ENCODE assay signal across 8 mouse cellular contexts in genomic region chr9:13298513-13298878, GRCm38 (mm10). TPM values are rescaled to one million over a fixed set of nuclear protein-coding genes. Genes with fewer than 3 reads are reported as not detected.
A peak's percentile ranks its signal among the peaks of the same experiment; 100 is the strongest.
DNase-seq lines count a peak whose midpoint lies in the region; ATAC-seq and TF ChIP-seq lines count a peak whose summit lies in the region.

No protein-coding gene starts in this region.

- TF ChIP-seq CTCF in embryonic fibroblast, embryonic 13.5 days (IDR thresholded peaks at IDR 0.05; ENCODE audit: borderline replicate concordance, insufficient read depth, low read length), result no peak

- H3K4me1 ChIP-seq in lung, embryonic 15.5 days, result peaks cover 48% of the 10 kb centered on the region
- peaks cover 13% of the 10 kb centered on the region for H3K4me1 ChIP-seq in embryonic fibroblast, embryonic 13.5 days (ENCODE audit: control insufficient read depth, insufficient read depth, low read length)
- H3K4me1 ChIP-seq in limb, embryonic 11.5 days (ENCODE audit: control insufficient read depth, insufficient read depth, low read length), result peaks cover 12% of the 10 kb centered on the region; the same call in 1 of the 2 replicates
- H3K4me1 ChIP-seq in neural tube, embryonic 15.5 days, result peaks cover 61% of the 10 kb centered on the region

- H3K4me2 ChIP-seq in lung, embryonic 15.5 days, result peak overlapping the region; percentile 98
- peak overlapping the region; percentile 88 for H3K4me2 ChIP-seq in limb, embryonic 11.5 days (ENCODE audit: low read depth, severe bottlenecking)
- peak overlapping the region; percentile 93 for H3K4me2 ChIP-seq in neural tube, embryonic 15.5 days

- TF ChIP-seq POLR2A in embryonic fibroblast, embryonic 13.5 days (IDR thresholded peaks at IDR 0.05; ENCODE audit: low read depth, low read length), result no peak

- H3K9ac ChIP-seq in lung, embryonic 15.5 days, result peak overlapping the region; percentile 62
- peak overlapping the region; percentile 66 for H3K9ac ChIP-seq in limb, embryonic 11.5 days (ENCODE audit: low read length)
- peak overlapping the region; percentile 72 for H3K9ac ChIP-seq in neural tube, embryonic 15.5 days (replicated peaks)

- WGBS in lung, embryonic 15.5 days, result 18% methylated on average over 9 of the region's 9 CpGs
- 29% methylated on average over 9 of the region's 9 CpGs for WGBS in limb, embryonic 11.5 days
- WGBS in neural tube, embryonic 15.5 days, result 16% methylated on average over 9 of the region's 9 CpGs

- H3K9me3 ChIP-seq in lung, embryonic 15.5 days, result no peaks in the 10 kb centered on the region
- H3K9me3 ChIP-seq in limb, embryonic 11.5 days (ENCODE audit: control insufficient read depth, low read length), result no peaks in the 10 kb centered on the region
- no peaks in the 10 kb centered on the region for H3K9me3 ChIP-seq in neural tube, embryonic 15.5 days (replicated peaks)

- no peaks in the 10 kb centered on the region for H3K36me3 ChIP-seq in lung, embryonic 15.5 days
- no peaks in the 10 kb centered on the region for H3K36me3 ChIP-seq in limb, embryonic 11.5 days (ENCODE audit: control insufficient read depth, insufficient read depth, low read length)
- no peaks in the 10 kb centered on the region for H3K36me3 ChIP-seq in neural tube, embryonic 15.5 days

- peak overlapping the region; percentile 65 for H3K4me3 ChIP-seq in lung, embryonic 15.5 days
- peak overlapping the region; percentile 97 for H3K4me3 ChIP-seq in embryonic fibroblast, embryonic 13.5 days (ENCODE audit: insufficient read depth, low read length)
- H3K4me3 ChIP-seq in limb, embryonic 11.5 days (ENCODE audit: low read depth, low read length), result peak overlapping the region; percentile 41
- peak overlapping the region; percentile 66 for H3K4me3 ChIP-seq in neural tube, embryonic 15.5 days (replicated peaks)

- peak overlapping the region; percentile 85 for H3K27ac ChIP-seq in lung, embryonic 15.5 days
- peak overlapping the region; percentile 16; the same call in 1 of the 2 replicates for H3K27ac ChIP-seq in embryonic fibroblast, embryonic 13.5 days (ENCODE audit: insufficient read depth, low read length)
- no peak overlapping the region for H3K27ac ChIP-seq in limb, embryonic 11.5 days (replicated peaks; ENCODE audit: low read depth, low read length)
- peak overlapping the region; percentile 82 for H3K27ac ChIP-seq in neural tube, embryonic 15.5 days (replicated peaks)

- no peak for DNase-seq in lung, postnatal 4 days
- DNase-seq in limb, embryonic 11.5 days (ENCODE audit: low spot score), result no peak
- no peak for DNase-seq in adrenal gland, postnatal 36 days
- no peak for DNase-seq in ovary, postnatal 14 days (ENCODE audit: low spot score)

- ATAC-seq in lung, embryonic 15.5 days (ENCODE audit: borderline replicate concordance, extremely low read depth, low FRiP score, low TSS enrichment), result no peak
- ATAC-seq in limb, embryonic 11.5 days (ENCODE audit: insufficient number of reproducible peaks, low FRiP score, low TSS enrichment, low read depth), result no peak
- no peak for ATAC-seq in neural tube, embryonic 15.5 days (ENCODE audit: low FRiP score)
- ATAC-seq in monocyte, adult 5-6 weeks (replicated peaks; ENCODE audit: insufficient number of reproducible peaks, low FRiP score, low TSS enrichment, poor library complexity, severe bottlenecking), result no peak

- H3K27me3 ChIP-seq in lung, embryonic 15.5 days, result no peaks in the 10 kb centered on the region
- no peaks in the 10 kb centered on the region for H3K27me3 ChIP-seq in limb, embryonic 11.5 days (ENCODE audit: control insufficient read depth, insufficient read depth, low read length)
- no peaks in the 10 kb centered on the region for H3K27me3 ChIP-seq in neural tube, embryonic 15.5 days (replicated peaks)

RNA-seq across cellular contexts. Expression of gene Maml2, which starts 0.7 kb away (rescaled TPM):
- 13.3 and 14.5 TPM in 2 replicates for polyA plus RNA-seq in lung, embryonic 15.5 days (2015; fragmentation: Nextera tagmentation; extraction: Ambion mirVana)
- 23.1 and 27.9 TPM in 2 replicates for polyA plus RNA-seq in embryonic fibroblast, embryonic 13.5 days (2011; ENCODE audit: insufficient read length, low read depth, missing spikeins)
- polyA plus RNA-seq in limb, embryonic 11.5 days (2014; fragmentation: Nextera tagmentation; extraction: Ambion mirVana), result 9.2 and 9.3 TPM in 2 replicates
- polyA plus RNA-seq in neural tube, embryonic 15.5 days (2015; fragmentation: Nextera tagmentation; extraction: Ambion mirVana), result 12.0 TPM in 2 replicates
- total RNA-seq in adrenal gland, postnatal 36 days (2021), result 1 to 10 TPM; 5.9 to 7.4 TPM
- 4.7 to 15.4 TPM (median 4.8 TPM) in 3 replicates for total RNA-seq in monocyte, adult 5-6 weeks (2017)

RNA-seq across cellular contexts. Expression of gene Ccdc82, which starts 51.7 kb away (rescaled TPM):
- polyA plus RNA-seq in lung, embryonic 15.5 days (2015; fragmentation: Nextera tagmentation; extraction: Ambion mirVana), result 11.4 and 13.3 TPM in 2 replicates
- polyA plus RNA-seq in embryonic fibroblast, embryonic 13.5 days (2011; ENCODE audit: insufficient read length, low read depth, missing spikeins), result 17.9 and 21.4 TPM in 2 replicates
- 5.4 and 6.0 TPM in 2 replicates for polyA plus RNA-seq in limb, embryonic 11.5 days (2014; fragmentation: Nextera tagmentation; extraction: Ambion mirVana)
- 14.1 and 14.6 TPM in 2 replicates for polyA plus RNA-seq in neural tube, embryonic 15.5 days (2015; fragmentation: Nextera tagmentation; extraction: Ambion mirVana)
- 10 to 100 TPM; 13.8 to 14.5 TPM for total RNA-seq in adrenal gland, postnatal 36 days (2021)
- total RNA-seq in monocyte, adult 5-6 weeks (2017), result 70.7 to 106 TPM (median 94.0 TPM) in 3 replicates

RNA-seq across cellular contexts. Expression of gene Jrkl, which starts 52.9 kb away (rescaled TPM):
- polyA plus RNA-seq in lung, embryonic 15.5 days (2015; fragmentation: Nextera tagmentation; extraction: Ambion mirVana), result 10.0 and 10.1 TPM in 2 replicates
- 11.1 and 13.2 TPM in 2 replicates for polyA plus RNA-seq in embryonic fibroblast, embryonic 13.5 days (2011; ENCODE audit: insufficient read length, low read depth, missing spikeins)
- polyA plus RNA-seq in limb, embryonic 11.5 days (2014; fragmentation: Nextera tagmentation; extraction: Ambion mirVana), result 6.7 and 7.6 TPM in 2 replicates
- 9.6 and 10.2 TPM in 2 replicates for polyA plus RNA-seq in neural tube, embryonic 15.5 days (2015; fragmentation: Nextera tagmentation; extraction: Ambion mirVana)
- 1 to 10 TPM; 6.3 to 8.8 TPM for total RNA-seq in adrenal gland, postnatal 36 days (2021)
- 12.9 to 22.4 TPM (median 21.7 TPM) in 3 replicates for total RNA-seq in monocyte, adult 5-6 weeks (2017)

Comparison
In these comparisons a context has a peak if more than half of its experiments do, and no peak if none do; other contexts are left out.
1. H3K4me3 ChIP-seq: peak in every context shown above with its lines; median percentile 97 in embryonic fibroblast, embryonic 13.5 days; 66 in neural tube, embryonic 15.5 days; 65 in lung, embryonic 15.5 days; 41 in limb, embryonic 11.5 days.